Mouse (Mus musculus): ENCODE data around the gene Slc22a13.

GRCm38 (mm10) chr9:119145638-119146037 is 63.3 kb downstream of the Slc22a13 start:
- no peak for TF ChIP-seq CTCF (IDR thresholded peaks at IDR 0.05)
- no peak for TF ChIP-seq EP300 (IDR thresholded peaks at IDR 0.05; ENCODE audit: insufficient read depth, low read depth, low read length)

Data from heart, adult 2 months (tissue).